8 mouse cellular contexts compared by ENCODE assay signal in genomic region chr12:102282763-102283482, GRCm38 (mm10). TPM values are rescaled to one million over a fixed set of nuclear protein-coding genes. Genes with fewer than 3 reads are reported as not detected.
DNase-seq lines count a peak whose midpoint lies in the region; ATAC-seq and TF ChIP-seq lines count a peak whose summit lies in the region.

Rin3 (plus strand) TSS chr12:102283048.

- DNase-seq in ES-E14 (ENCODE audit: low read depth, low spot score): no peak
- peak; percentile 67 to 76 for DNase-seq in adrenal gland, postnatal 36 days
- DNase-seq in gastrocnemius, adult 18-20 months (ENCODE audit: low spot score): peak; percentile 50
- peak; percentile 71 for DNase-seq in midbrain, embryonic 14.5 days
- no peak for DNase-seq in layer of hippocampus, adult 8-10 months (ENCODE audit: low spot score in 2 of 2)

- H3K4me1 ChIP-seq in ES-E14 (ENCODE audit: control insufficient read depth in 2 of 2, insufficient read depth in 2 of 2, low read length in 2 of 2, poor library complexity in 1 of 2): no peaks in the 10 kb centered on the region
- H3K4me1 ChIP-seq in hindbrain, embryonic 13.5 days (replicated peaks): peaks cover 46% of the 10 kb centered on the region
- peaks cover 55% of the 10 kb centered on the region for H3K4me1 ChIP-seq in limb, embryonic 15.5 days
- H3K4me1 ChIP-seq in midbrain, embryonic 14.5 days (ENCODE audit: control insufficient read depth, insufficient read depth, low read length): peaks cover 12% of the 10 kb centered on the region
- peaks cover 38% of the 10 kb centered on the region for H3K4me1 ChIP-seq in stomach, embryonic 15.5 days

- no peaks in the 10 kb centered on the region for H3K36me3 ChIP-seq in ES-E14 (ENCODE audit: control insufficient read depth, insufficient read depth, low read length, poor library complexity, severe bottlenecking)
- H3K36me3 ChIP-seq in hindbrain, embryonic 13.5 days: no peaks in the 10 kb centered on the region
- H3K36me3 ChIP-seq in limb, embryonic 15.5 days: no peaks in the 10 kb centered on the region
- no peaks in the 10 kb centered on the region for H3K36me3 ChIP-seq in midbrain, embryonic 14.5 days (ENCODE audit: control insufficient read depth, insufficient read depth, low read length)
- no peaks in the 10 kb centered on the region for H3K36me3 ChIP-seq in stomach, embryonic 15.5 days

- no peak within 1 kb of the TSS for H3K27ac ChIP-seq in ES-E14 (ENCODE audit: insufficient read depth, low read depth, low read length, poor library complexity, severe bottlenecking)
- H3K27ac ChIP-seq in hindbrain, embryonic 13.5 days: peak within 1 kb of the TSS; percentile 64
- peak within 1 kb of the TSS; percentile 85 for H3K27ac ChIP-seq in limb, embryonic 15.5 days
- H3K27ac ChIP-seq in midbrain, embryonic 14.5 days (replicated peaks; ENCODE audit: low read depth, low read length): 0 out of 2 replicates have a peak within 1 kb of the TSS, but pooled peaks have one; percentile 20
- peak within 1 kb of the TSS; percentile 74 for H3K27ac ChIP-seq in stomach, embryonic 15.5 days

- WGBS in hindbrain, embryonic 13.5 days: under 1% methylated on average over 72 of the region's 75 CpGs
- WGBS in limb, embryonic 15.5 days: under 1% methylated on average over 72 of the region's 75 CpGs
- WGBS in midbrain, embryonic 14.5 days: under 1% methylated on average over 75 of the region's 75 CpGs
- WGBS in stomach, embryonic 15.5 days: under 1% methylated on average over 75 of the region's 75 CpGs

- peak within 1 kb of the TSS; percentile 71 to 73; a peak in 3 of 4 replicates for H3K4me3 ChIP-seq in ES-E14 (ENCODE audit: insufficient read depth in 1 of 2, low read depth in 1 of 2, low read length in 2 of 2, poor library complexity in 1 of 2, severe bottlenecking in 1 of 2)
- H3K4me3 ChIP-seq in hindbrain, embryonic 13.5 days: peak within 1 kb of the TSS; percentile 54
- H3K4me3 ChIP-seq in limb, embryonic 15.5 days: peak within 1 kb of the TSS; percentile 64
- peak within 1 kb of the TSS; percentile 48 for H3K4me3 ChIP-seq in midbrain, embryonic 14.5 days (replicated peaks; ENCODE audit: low read depth, low read length)
- H3K4me3 ChIP-seq in stomach, embryonic 15.5 days (replicated peaks): peak within 1 kb of the TSS; percentile 67

- peak; percentile 33; the same call in 1 of the 2 replicates for ATAC-seq in hindbrain, embryonic 13.5 days (ENCODE audit: low FRiP score)
- ATAC-seq in limb, embryonic 15.5 days (ENCODE audit: insufficient number of reproducible peaks, low FRiP score, low TSS enrichment, low read depth): no peak; the same call in 1 of the 2 replicates
- ATAC-seq in midbrain, embryonic 14.5 days (ENCODE audit: low FRiP score, low TSS enrichment): peak; percentile 54
- ATAC-seq in stomach, embryonic 15.5 days (ENCODE audit: insufficient read depth, low FRiP score, low read depth): peak; percentile 52

- H3K4me2 ChIP-seq in hindbrain, embryonic 13.5 days: peak within 1 kb of the TSS; percentile 95
- H3K4me2 ChIP-seq in limb, embryonic 15.5 days: peak within 1 kb of the TSS; percentile 91
- peak within 1 kb of the TSS; percentile 99 for H3K4me2 ChIP-seq in midbrain, embryonic 14.5 days (ENCODE audit: low read length)
- peak within 1 kb of the TSS; percentile 97 for H3K4me2 ChIP-seq in stomach, embryonic 15.5 days

- in situ Hi-C loops in ES-E14 (cut with MboI; ENCODE audit: low sequenced_read_pairs in 2 of 2, unreplicated experiment in 2 of 2): no loop called here

- H3K27me3 ChIP-seq in hindbrain, embryonic 13.5 days: peaks cover 26% of the 10 kb centered on the region
- no peaks in the 10 kb centered on the region for H3K27me3 ChIP-seq in limb, embryonic 15.5 days
- peaks cover 14% of the 10 kb centered on the region; the same call in 1 of the 2 replicates for H3K27me3 ChIP-seq in midbrain, embryonic 14.5 days (ENCODE audit: control insufficient read depth, insufficient read depth, low read length)
- H3K27me3 ChIP-seq in stomach, embryonic 15.5 days (replicated peaks): no peaks in the 10 kb centered on the region

- H3K9me3 ChIP-seq in ES-E14 (ENCODE audit: control insufficient read depth, insufficient read depth, low read depth, low read length): peaks cover 4% of the 10 kb centered on the region
- peaks cover 3% of the 10 kb centered on the region; the same call in 1 of the 2 replicates for H3K9me3 ChIP-seq in hindbrain, embryonic 13.5 days
- no peaks in the 10 kb centered on the region; the same call in 1 of the 2 replicates for H3K9me3 ChIP-seq in limb, embryonic 15.5 days
- H3K9me3 ChIP-seq in midbrain, embryonic 14.5 days (ENCODE audit: control insufficient read depth, low read length): no peaks in the 10 kb centered on the region
- H3K9me3 ChIP-seq in stomach, embryonic 15.5 days: no peaks in the 10 kb centered on the region

- peak within 1 kb of the TSS; percentile 50 for H3K9ac ChIP-seq in ES-E14 (ENCODE audit: insufficient read depth, low read depth, low read length, poor library complexity, severe bottlenecking)
- peak within 1 kb of the TSS; percentile 76 for H3K9ac ChIP-seq in hindbrain, embryonic 13.5 days
- peak within 1 kb of the TSS; percentile 68 for H3K9ac ChIP-seq in limb, embryonic 15.5 days
- H3K9ac ChIP-seq in midbrain, embryonic 14.5 days (replicated peaks; ENCODE audit: low read length): peak within 1 kb of the TSS; percentile 59
- peak within 1 kb of the TSS; percentile 62 for H3K9ac ChIP-seq in stomach, embryonic 15.5 days

TF ChIP-seq in ES-E14, 5 proteins besides CTCF, POLR2A, EP300 and RAD21:
- TF ChIP-seq HCFC1 (IDR thresholded peaks at IDR 0.05; ENCODE audit: borderline replicate concordance, insufficient read depth, low read length) (no peak), ZNF384 (IDR thresholded peaks at IDR 0.05; ENCODE audit: low read depth, low read length) (no peak), MAFK (IDR thresholded peaks at IDR 0.05; ENCODE audit: insufficient read depth, low read depth, low read length) (no peak), ZC3H11A (IDR thresholded peaks at IDR 0.05; ENCODE audit: borderline replicate concordance, low read depth, low read length) (no peak), CHD2 (IDR thresholded peaks at IDR 0.05; ENCODE audit: low read depth, low read length) (no peak)

RNA-seq across cellular contexts. Expression of gene Rin3, which starts in this region (rescaled TPM):
- total RNA-seq in ES-E14 (2012; rRNA removed): 2.3 and 3.8 TPM in 2 replicates
- 10 to 100 TPM in 1 of 2 experiments, 1 to 10 TPM in 1; 8.6 to 15.8 TPM for total RNA-seq in adrenal gland, postnatal 36 days (2021)
- total RNA-seq in gastrocnemius, adult 18-20 months (2021): 1 to 10 TPM; 7.8 to 9.1 TPM
- 3.4 and 4.2 TPM in 2 replicates for polyA plus RNA-seq in hindbrain, embryonic 13.5 days (2015; fragmentation: Nextera tagmentation; extraction: Ambion mirVana)
- polyA plus RNA-seq in limb, embryonic 15.5 days (2015; fragmentation: Nextera tagmentation; extraction: Ambion mirVana): 9.3 and 10.5 TPM in 2 replicates
- polyA plus RNA-seq in midbrain, embryonic 14.5 days (2014; fragmentation: Nextera tagmentation; extraction: Ambion mirVana): 1.4 and 3.5 TPM in 2 replicates
- 10.5 TPM in 2 replicates for polyA plus RNA-seq in stomach, embryonic 15.5 days (2015; fragmentation: Nextera tagmentation; extraction: Ambion mirVana)
- total RNA-seq in layer of hippocampus, adult 8-10 months (2022): 1 to 10 TPM; 3.3 to 7.1 (median 4.8) TPM

Comparison
In these comparisons a context has a peak if more than half of its experiments do, and no peak if none do; other contexts are left out.
1. DNase-seq: peak in adrenal gland, postnatal 36 days (2 of 2), gastrocnemius, adult 18-20 months (single experiment) and midbrain, embryonic 14.5 days (single experiment); none in ES-E14 (single experiment) and layer of hippocampus, adult 8-10 months (0 of 2).
2. Peak in every context shown above with its lines, with median percentiles within 50 percentile points of each other: H3K4me3 ChIP-seq, H3K9ac ChIP-seq and H3K4me2 ChIP-seq.